Mouse (Mus musculus): ENCODE measurements at regions not wholly inside any gene's neighbourhood (a gene's known extent, or its start where the extent isn't known, plus 50 kb on each side); places are given as distances from the start of the nearest gene placed in this dataset.

DNA sequence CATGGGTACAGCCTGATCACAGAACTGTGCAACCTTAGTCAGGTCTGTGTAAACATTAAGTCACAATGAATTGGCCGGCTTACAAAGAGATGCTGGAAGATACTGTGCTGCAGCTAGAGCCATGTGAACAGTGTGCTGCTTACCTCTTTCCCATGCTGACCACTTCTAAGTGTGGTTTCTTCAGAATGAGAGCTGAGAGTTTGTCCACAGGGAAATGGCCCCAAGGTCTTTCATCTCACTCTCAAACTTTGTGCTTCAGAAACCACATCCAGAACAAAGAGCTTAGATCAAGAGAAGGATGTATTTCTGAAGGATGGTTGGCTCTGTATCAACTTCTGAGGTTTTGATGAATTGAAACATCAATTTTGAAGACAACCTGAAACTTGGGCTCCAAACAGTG is 165.7 kb downstream of the Lrrc3b start:
- in situ Hi-C loops (cut with MboI, MseI) = no loop called here

DNA sequence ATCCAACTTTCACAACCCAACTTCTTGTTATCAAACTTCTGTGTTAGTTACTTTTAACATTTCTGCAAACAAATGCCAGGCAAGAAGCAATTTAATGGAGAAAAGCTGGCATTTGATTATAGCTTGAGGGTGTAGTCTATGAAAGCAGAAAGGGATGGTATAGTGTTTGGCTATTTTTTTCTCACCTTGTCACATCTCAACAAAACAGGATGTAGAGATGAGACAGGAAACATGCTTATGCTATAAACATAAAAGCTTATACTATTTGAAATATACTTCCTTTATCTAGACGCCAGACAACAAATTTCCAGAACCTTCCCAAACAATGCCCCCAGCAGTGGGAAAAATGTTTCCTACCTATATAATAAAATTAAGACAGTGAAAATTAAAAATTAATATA is 166.4 kb downstream of the Lrrc3b start:
- in situ Hi-C loops (cut with MboI, MseI) = no loop called here

DNA sequence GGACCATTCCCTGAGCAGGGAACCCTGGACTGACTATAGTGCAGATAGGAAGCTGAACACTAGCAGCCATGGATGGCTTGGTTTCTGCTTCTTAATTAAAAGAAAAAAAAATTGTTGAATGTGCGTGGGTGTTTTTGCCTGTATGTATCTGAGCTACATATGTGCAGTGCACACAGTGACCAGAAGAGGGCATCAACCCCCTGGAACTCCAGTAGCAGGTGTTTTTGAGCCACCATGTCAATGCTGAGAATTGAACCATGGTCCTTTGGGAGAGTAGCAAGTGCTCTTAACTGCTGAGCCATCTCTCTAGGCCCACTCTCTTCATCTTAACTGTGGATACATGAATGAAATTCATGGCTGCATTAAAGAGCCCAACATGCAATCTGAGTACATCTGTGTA is 172.5 kb downstream of the Lrrc3b start:
- in situ Hi-C loops (cut with MboI, MseI) = no loop called here

DNA sequence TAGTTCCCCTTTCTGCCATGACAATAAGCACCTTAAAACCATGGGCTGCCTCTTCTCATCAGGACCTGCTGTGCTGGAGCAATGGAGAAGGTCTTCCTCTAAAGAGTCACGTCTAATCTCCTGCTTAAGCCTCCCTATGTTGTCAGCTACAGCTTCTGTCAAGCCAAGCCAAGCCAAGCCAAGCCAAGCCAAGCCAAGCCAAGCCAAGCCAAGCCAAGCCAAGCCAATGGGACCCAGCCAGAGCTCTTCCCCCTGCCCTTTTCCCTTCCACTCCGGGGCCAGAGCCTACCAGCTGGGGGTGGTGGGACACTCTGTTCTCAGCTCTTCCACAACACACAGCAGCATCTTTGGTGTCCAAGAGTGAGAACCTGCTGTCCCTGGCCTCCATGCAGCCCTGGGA is 175.8 kb downstream of the Lrrc3b start:
- in situ Hi-C loops (cut with MboI, MseI) = no loop called here

DNA sequence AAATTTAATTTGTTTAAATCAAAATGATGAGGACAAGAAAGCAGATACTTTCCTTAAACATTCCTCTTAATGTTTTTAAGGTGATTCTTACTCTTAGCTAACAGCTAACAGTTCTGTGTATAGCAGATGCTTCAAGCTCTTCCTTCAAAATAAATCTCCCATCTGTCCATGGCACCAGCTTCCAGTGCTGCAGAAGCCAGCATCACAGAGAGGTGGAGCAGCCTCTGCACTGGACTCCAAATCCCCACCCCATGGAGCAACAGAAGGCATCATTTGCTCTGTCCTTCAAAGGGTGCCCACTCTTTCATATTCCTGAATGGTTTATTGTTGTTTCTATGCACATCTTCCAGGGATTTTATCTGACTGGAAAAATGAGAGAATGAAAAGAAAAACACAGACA is 183.1 kb downstream of the Lrrc3b start:
- in situ Hi-C loops (cut with MboI, MseI) = no loop called here

DNA sequence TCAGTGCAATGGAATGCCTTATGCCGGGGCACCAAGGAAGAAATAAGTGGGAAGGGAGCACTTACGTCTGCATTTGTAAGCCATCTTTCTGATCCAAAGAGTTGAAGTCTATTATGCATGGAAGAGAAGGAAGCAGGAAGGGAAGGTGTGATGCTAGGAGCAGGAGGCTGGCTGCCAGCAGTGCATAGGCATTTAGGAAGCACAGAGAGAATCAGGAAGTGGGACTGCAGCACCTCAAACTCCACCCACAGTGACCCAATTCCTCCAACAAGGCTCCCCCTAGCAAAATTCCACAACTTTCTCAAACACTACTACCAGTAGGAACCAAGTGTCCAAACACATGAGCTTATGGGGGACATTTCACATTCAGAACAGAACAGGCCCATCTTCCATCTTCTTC is 233.2 kb downstream of the Lrrc3b start:
- in situ Hi-C loops (cut with MboI, MseI) = loop anchor here (10.0 kb wide), 1 partner anchor 1179 kb away; no protein-coding TSS in a partner anchor

DNA sequence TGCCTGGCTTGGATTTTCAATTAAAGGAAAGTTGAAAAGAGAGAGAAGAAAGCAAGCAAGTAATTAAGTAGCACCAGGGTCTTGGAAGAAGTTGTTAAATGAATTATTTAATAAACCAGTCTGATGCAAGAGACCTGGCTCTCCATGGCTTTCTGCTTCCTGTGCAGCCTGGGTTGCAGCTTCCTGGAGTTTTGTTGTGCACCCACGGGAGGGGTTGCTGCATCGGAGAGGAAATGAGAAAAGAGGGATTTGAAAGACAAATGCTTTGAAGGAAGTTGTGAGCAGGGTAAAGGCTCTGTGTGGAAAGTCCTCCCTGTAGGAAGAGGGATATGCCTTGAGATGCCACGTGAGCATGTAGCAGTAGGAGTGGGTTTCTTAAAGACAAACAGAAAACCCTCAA is 234.5 kb downstream of the Lrrc3b start:
- in situ Hi-C loops (cut with MboI, MseI) = loop anchor here (10.0 kb wide), 1 partner anchor 1181 kb away; no protein-coding TSS in a partner anchor

Measured in regulatory T cell (primary cell).